Mouse (Mus musculus) E14TG2a.4 (cell line): ENCODE results near the gene Stac.

Source experiments
- CTCF ChIP-seq: conservative IDR thresholded peaks from 2 replicates; pipeline ENCODE4 v1.5.1; 2014; ENCODE audit warnings: low read length
- NANOG ChIP-seq: IDR thresholded peaks from 2 replicates; pipeline ENCODE4 v1.6.1; 2014; ENCODE audit warnings: borderline replicate concordance, low read length, mixed read lengths
- POU5F1 ChIP-seq: IDR thresholded peaks from 2 replicates; pipeline ENCODE4 v1.6.1; 2014; ENCODE audit warnings: low read length, borderline replicate concordance

- TF ChIP-seq CTCF = no peak
- TF ChIP-seq POU5F1 = no peak
- TF ChIP-seq NANOG = no peak
Observed at GRCm38 (mm10) chr9:111514586-111515473, 175.3 kb downstream of the Stac start.
